Mouse (Mus musculus): ENCODE results near the gene Pth2. TPM values are rescaled to one million over a fixed set of nuclear protein-coding genes. Genes with fewer than 3 reads are reported as not detected.
A peak's percentile ranks its signal among the peaks of the same experiment; 100 is the strongest.

Pth2 gene
- polyA plus RNA-seq, 2 experiments, result not detected

DNA sequence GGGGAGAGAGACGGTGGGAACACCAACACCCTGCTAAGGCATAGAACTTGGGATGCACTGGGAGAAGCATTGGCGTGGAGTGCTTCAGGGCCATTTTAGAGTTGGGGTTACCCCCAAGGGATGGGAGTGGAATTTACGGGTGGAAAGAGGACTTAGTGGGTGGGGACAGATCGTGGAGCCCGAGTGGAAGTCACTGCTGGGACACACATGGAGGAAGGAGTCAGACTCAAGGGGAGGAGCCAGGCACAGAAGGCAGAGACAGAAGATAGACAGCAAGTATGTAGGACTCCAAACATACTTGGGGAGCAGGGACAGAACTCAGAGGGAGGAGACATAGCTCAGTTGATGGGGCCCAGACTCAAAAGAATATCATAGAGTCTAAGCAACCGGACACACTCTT, 18.2 kb upstream of the Pth2 start:
- no peaks in the 10 kb centered on the region for H3K9me3 ChIP-seq (ENCODE audit: control insufficient read depth, low read length)
- H3K4me2 ChIP-seq (replicated peaks; ENCODE audit: low read depth, low read length, severe bottlenecking), result peak overlapping the region; percentile 60
- peak overlapping the region; percentile 35 for H3K4me3 ChIP-seq (replicated peaks; ENCODE audit: low read length)
- ATAC-seq (ENCODE audit: low FRiP score, low read depth), result no peak
- peaks cover 28% of the 10 kb centered on the region for H3K36me3 ChIP-seq (ENCODE audit: control insufficient read depth, insufficient read depth, low read length)
- no peak overlapping the region for H3K27ac ChIP-seq (replicated peaks; ENCODE audit: low read depth, low read length)
- H3K27me3 ChIP-seq (ENCODE audit: control insufficient read depth, insufficient read depth, low read length), result peaks cover 52% of the 10 kb centered on the region
- WGBS, result 27% methylated on average over 6 of the region's 6 CpGs
- TF ChIP-seq POLR2A (IDR thresholded peaks at IDR 0.05; ENCODE audit: borderline replicate concordance, extremely low read depth, insufficient read depth, insufficient read length), result no peak
- DNase-seq (ENCODE audit: low spot score), result no peak
- no peak overlapping the region for H3K9ac ChIP-seq (ENCODE audit: low read depth, low read length, severe bottlenecking)
- 0 out of 2 replicates have a peak, but pooled peaks cover 4% of the 10 kb centered on the region for H3K4me1 ChIP-seq (ENCODE audit: control insufficient read depth, insufficient read depth, low read length)

DNA sequence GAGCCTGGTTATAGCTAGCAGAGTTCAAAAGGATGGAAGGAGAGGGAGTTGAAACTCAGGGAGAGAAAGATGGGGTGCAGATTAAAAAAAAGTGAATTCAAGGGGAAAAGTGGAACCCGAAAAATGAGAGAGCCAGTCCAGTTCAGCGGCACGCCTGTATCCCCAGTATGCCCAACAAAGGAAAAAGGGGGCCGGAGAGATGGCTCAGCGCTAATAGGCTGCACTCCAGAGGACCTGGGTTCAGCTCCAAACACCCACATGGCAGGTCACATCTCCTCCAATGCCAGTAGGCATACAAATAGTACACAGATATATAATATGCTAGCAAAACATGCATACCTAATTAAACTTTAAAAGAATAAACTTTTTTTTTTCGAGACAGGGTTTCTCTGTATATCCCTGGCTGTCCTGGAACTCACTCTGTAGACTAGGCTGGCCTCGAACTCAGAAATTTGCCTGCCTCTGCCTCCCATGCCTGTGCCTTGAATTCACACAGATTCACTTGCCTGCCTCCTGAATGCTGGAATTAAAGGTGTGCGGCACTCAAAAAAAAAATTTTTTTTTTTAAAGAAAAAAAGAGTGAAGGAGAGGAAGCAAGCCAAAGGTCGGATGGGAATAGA, 17.7 kb upstream of the Pth2 start:
- Histone ChIP-seq H3K4me3 (replicated peaks; ENCODE audit: low read length) (no peak overlapping the region; the same call in 1 of the 2 replicates), H3K9me3 (ENCODE audit: control insufficient read depth, low read length) (no peaks in the 10 kb centered on the region), H3K27ac (replicated peaks; ENCODE audit: low read depth, low read length) (no peak overlapping the region), H3K9ac (ENCODE audit: low read depth, low read length, severe bottlenecking) (no peak overlapping the region), H3K4me2 (replicated peaks; ENCODE audit: low read depth, low read length, severe bottlenecking) (no peak overlapping the region), H3K4me1 (ENCODE audit: control insufficient read depth, insufficient read depth, low read length) (0 out of 2 replicates have a peak, but pooled peaks cover 4% of the 10 kb centered on the region), H3K36me3 (ENCODE audit: control insufficient read depth, insufficient read depth, low read length) (peaks cover 24% of the 10 kb centered on the region), H3K27me3 (ENCODE audit: control insufficient read depth, insufficient read depth, low read length) (peaks cover 57% of the 10 kb centered on the region)
- DNase-seq (ENCODE audit: low spot score) (no peak), ATAC-seq (ENCODE audit: low FRiP score, low read depth) (no peak)
- 70% methylated on average over 9 of the region's 9 CpGs for WGBS
- TF ChIP-seq POLR2A (IDR thresholded peaks at IDR 0.05; ENCODE audit: borderline replicate concordance, extremely low read depth, insufficient read depth, insufficient read length), result no peak

DNA sequence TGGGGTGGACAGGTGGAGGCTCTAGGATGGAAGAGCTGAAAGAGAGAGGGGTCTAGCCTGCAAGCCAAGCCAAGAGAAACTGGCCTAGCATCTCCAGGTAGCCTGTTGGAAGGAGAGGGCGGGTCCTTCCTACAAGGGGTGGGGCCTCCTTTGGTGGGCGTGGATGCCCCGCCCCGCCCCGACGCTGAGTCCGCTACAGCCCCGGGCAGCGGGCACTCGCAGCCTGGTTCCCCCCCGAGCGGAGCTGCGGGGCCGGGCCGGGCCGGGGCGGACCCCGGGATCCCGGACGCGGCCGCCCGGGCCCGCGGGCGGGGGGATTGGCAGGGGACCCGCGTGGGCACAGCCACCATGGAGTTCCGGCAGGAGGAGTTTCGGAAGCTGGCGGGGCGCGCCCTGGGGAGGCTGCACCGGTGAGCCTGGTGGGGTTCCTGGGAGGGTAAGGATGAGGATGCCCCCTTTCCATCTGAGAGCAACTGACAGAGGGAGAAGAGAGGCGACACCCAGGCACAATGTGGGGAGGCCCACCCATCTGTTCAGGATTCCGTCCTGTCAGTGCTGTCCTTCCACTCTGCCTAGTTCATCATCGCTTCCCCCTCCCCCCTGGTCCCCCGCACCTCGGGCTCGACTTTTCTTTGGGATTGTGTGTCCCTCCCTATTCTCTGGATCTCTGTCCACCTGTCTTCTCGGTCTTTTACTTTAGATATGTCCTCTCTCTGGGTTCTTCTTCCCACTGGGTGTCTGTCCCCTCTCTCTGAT, 16.9 kb upstream of the Pth2 start, which contains the start of gene Slc17a7:
Gene Slc17a7, plus strand, starts transcription at position 215 of the 756 bp plus-strand sequence.
- peak within 1 kb of the TSS; percentile 42 for H3K4me3 ChIP-seq (replicated peaks; ENCODE audit: low read length)
- H3K4me2 ChIP-seq (replicated peaks; ENCODE audit: low read depth, low read length, severe bottlenecking), result peak within 1 kb of the TSS; percentile 61
- peak within 1 kb of the TSS; percentile 56 for H3K9ac ChIP-seq (ENCODE audit: low read depth, low read length, severe bottlenecking)
- H3K36me3 ChIP-seq (ENCODE audit: control insufficient read depth, insufficient read depth, low read length), result peaks cover 16% of the 10 kb centered on the region
- DNase-seq (ENCODE audit: low spot score) (no peak), ATAC-seq (ENCODE audit: low FRiP score, low read depth) (no peak)
- peaks cover 2% of the 10 kb centered on the region; the same call in 1 of the 2 replicates for H3K9me3 ChIP-seq (ENCODE audit: control insufficient read depth, low read length)
- WGBS, result 2% methylated on average over 35 of the region's 41 CpGs
- TF ChIP-seq POLR2A (IDR thresholded peaks at IDR 0.05; ENCODE audit: borderline replicate concordance, extremely low read depth, insufficient read depth, insufficient read length), result no peak
- no peak within 1 kb of the TSS for H3K27ac ChIP-seq (replicated peaks; ENCODE audit: low read depth, low read length)
- 0 out of 2 replicates have a peak, but pooled peaks cover 4% of the 10 kb centered on the region for H3K4me1 ChIP-seq (ENCODE audit: control insufficient read depth, insufficient read depth, low read length)
- H3K27me3 ChIP-seq (ENCODE audit: control insufficient read depth, insufficient read depth, low read length), result peaks cover 65% of the 10 kb centered on the region

DNA sequence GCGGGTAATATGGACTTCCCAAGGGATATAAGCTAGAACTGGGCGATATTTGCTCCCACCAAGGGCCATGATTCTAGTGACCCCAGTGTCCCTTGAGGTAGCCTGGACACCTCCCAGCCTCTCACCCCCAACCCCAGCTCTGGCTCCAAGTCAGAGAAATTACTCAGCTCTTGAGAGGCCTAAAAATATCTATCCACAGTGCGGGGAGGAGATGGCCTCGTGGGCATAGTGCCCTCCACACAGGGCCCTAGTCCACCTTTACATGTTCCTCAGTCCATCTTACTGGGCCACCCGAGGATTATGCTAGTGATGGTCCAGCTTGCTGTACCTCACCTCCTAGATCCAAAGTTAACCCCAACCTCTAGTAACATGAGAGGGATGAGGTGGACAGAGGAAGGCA, 16.0 kb upstream of the Pth2 start:
- H3K9ac ChIP-seq (ENCODE audit: low read depth, low read length, severe bottlenecking), result no peak overlapping the region
- no peak overlapping the region for H3K27ac ChIP-seq (replicated peaks; ENCODE audit: low read depth, low read length)
- no peak overlapping the region for H3K4me2 ChIP-seq (replicated peaks; ENCODE audit: low read depth, low read length, severe bottlenecking)
- 75% methylated on average over 5 of the region's 5 CpGs for WGBS
- no peak for DNase-seq (ENCODE audit: low spot score)
- ATAC-seq (ENCODE audit: low FRiP score, low read depth), result no peak
- H3K4me3 ChIP-seq (replicated peaks; ENCODE audit: low read length), result no peak overlapping the region
- peaks cover 74% of the 10 kb centered on the region for H3K27me3 ChIP-seq (ENCODE audit: control insufficient read depth, insufficient read depth, low read length)
- H3K9me3 ChIP-seq (ENCODE audit: control insufficient read depth, low read length), result peaks cover 11% of the 10 kb centered on the region
- peaks cover 8% of the 10 kb centered on the region for H3K36me3 ChIP-seq (ENCODE audit: control insufficient read depth, insufficient read depth, low read length)
- 0 out of 2 replicates have a peak, but pooled peaks cover 4% of the 10 kb centered on the region for H3K4me1 ChIP-seq (ENCODE audit: control insufficient read depth, insufficient read depth, low read length)
- TF ChIP-seq POLR2A (IDR thresholded peaks at IDR 0.05; ENCODE audit: borderline replicate concordance, extremely low read depth, insufficient read depth, insufficient read length), result no peak

DNA sequence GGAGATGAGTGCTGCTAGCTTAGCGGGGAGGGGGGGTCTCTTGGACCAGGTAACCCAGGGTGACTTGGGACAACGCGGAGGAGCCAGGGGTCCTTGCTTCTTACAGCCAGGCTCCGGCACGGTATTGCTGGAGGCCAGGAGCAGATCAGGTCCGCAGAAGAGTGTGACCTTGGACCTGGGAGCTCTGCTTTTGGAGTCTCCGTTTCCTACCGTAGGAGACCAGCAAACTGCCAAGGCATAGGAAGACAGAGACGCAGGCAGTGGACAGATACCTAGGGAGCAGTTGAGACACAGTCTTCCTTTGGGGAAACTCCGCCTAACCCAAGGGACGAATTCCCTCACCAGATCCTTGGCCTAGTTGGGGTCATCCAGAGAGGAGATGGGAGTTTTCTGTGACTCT, 15.1 kb upstream of the Pth2 start:
- H3K9me3 ChIP-seq (ENCODE audit: control insufficient read depth, low read length), result peaks cover 19% of the 10 kb centered on the region
- H3K36me3 ChIP-seq (ENCODE audit: control insufficient read depth, insufficient read depth, low read length), result no peaks in the 10 kb centered on the region
- 0 out of 2 replicates have a peak, but pooled peaks cover 4% of the 10 kb centered on the region for H3K4me1 ChIP-seq (ENCODE audit: control insufficient read depth, insufficient read depth, low read length)
- H3K4me2 ChIP-seq (replicated peaks; ENCODE audit: low read depth, low read length, severe bottlenecking), result no peak overlapping the region
- 48% methylated on average over 11 of the region's 11 CpGs for WGBS
- no peak for DNase-seq (ENCODE audit: low spot score)
- no peak for ATAC-seq (ENCODE audit: low FRiP score, low read depth)
- no peak for TF ChIP-seq POLR2A (IDR thresholded peaks at IDR 0.05; ENCODE audit: borderline replicate concordance, extremely low read depth, insufficient read depth, insufficient read length)
- no peak overlapping the region for H3K4me3 ChIP-seq (replicated peaks; ENCODE audit: low read length)
- H3K27me3 ChIP-seq (ENCODE audit: control insufficient read depth, insufficient read depth, low read length), result peaks cover 76% of the 10 kb centered on the region
- no peak overlapping the region for H3K27ac ChIP-seq (replicated peaks; ENCODE audit: low read depth, low read length)
- H3K9ac ChIP-seq (ENCODE audit: low read depth, low read length, severe bottlenecking), result no peak overlapping the region

Measured in limb, embryonic 14.5 days (tissue).